Mouse (Mus musculus): ENCODE measurements around the gene Mpv17.

The Mpv17 gene

DNA sequence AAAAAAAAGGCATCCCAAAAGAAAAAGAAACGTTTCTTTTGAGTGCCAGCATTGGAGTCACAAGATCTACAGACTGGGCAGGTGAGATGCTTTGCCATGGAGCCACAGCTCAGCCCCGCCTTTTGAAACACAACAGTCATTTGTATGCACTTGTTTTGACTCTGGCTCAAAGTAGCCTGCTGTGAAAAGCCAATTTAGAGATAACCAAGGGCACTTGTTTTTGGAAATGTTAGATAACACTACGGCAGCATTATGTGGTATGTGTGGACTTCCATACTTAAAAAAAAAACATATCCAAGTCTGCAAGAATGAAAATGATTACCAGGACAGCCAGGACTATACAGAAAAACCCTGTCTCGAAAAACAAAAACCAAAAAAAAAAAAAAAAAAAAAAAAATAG lies 29.6 kb upstream of the Mpv17 start:
- no peak for DNase-seq (ENCODE audit: inconsistent ontology term)

DNA sequence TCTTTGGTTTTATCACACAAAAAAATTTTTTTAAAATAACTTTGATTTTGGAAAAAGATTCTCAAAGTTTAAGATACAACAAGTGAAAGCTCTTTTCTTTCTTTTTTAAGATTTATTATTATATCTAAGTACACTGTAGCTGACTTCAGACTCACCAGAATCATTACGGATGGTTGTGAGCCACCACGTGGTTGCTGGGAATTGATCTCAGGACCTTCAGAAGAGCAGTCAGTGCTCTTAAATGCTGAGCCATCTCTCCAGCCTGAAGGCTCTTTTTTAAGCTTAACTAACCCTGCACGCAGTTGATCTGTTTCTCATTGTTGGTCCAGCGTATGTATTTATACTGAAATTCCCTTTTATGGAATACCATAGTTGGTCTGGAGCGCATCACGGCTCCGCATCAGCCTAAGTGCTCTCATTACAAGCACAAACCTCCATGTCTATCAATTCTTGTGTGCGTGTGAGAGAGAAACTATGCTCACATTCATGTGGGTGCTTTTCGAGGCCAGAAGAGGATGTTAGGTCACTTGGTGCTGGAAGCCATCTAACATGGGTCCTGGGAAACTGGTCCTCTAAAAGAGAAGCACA lies 27.2 kb upstream of the Mpv17 start:
- DNase-seq (ENCODE audit: inconsistent ontology term): no peak

DNA sequence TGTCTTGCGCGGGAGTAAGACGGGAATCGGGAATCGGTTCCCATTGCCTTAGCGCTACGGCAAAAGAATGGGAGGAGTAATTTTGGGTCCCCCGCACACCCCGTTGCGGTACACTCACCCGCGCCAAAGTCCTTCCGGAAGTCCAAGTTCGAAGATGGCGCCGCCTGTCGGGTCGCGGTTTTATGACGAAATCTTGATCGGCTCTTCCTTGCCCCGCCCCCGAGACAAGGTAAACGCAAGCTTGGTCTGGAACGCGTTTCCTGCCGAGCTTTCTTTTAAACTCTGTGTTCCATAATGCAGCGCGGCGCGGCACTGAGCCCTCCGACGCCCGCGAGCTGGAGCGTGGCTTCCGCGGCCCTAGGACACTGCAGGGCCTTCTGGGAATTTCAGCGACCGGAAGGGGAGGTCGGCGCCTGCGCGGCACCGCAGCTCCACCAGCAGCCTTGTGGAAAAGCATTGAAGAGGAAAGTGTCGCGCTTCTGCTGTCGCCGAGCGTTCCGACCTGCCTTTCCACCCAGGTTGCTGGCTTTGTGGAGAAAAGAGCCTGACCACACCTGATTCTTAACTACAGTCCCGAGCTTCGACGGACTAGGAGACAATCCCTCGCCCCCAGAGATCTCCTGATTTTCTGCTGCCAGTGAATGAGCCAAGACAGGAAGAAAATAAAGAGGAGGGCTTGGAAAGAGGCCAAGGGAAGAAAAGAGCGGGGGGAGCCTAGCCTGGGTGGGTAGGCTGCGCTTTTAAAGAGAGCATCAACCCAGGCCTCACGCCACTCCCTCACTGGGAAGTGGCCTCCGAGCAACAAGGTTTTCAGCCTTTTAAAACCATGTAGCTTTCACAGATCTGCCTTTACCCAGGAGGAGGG lies 25.9 kb upstream of the Mpv17 start, which contains the start of the genes Gm29609 and Gtf3c2:
TSS of gene Gm29609 (minus strand) at position 146 of the 865 bp plus-strand sequence.
TSS of gene Gtf3c2 (minus strand) at position 379 of the 865 bp plus-strand sequence.
- DNase-seq (ENCODE audit: inconsistent ontology term): peak; percentile 97

DNA sequence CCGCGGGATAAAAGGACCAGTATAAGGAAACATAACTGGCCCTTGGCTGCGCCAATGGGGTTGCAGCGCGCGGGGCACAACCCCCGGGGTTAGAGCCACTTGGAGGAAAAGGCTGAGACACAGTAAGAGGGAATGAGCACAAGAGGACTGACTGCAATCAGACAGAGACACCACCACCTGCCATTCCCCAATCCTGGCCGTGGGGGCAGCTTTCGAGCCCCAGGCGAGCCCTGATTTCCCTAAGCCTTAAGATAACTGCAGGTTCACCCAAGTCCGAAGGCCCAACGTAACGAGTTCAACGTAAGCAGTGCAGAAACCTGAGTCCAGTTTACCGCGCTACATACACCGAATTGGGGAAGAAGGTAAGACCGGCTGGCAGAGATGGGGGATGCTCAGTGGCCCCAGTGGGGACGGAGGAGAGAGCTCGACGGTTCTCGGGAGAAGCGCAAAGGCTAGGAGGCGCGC lies 25.3 kb upstream of the Mpv17 start:
- no peak for DNase-seq (ENCODE audit: inconsistent ontology term)

DNA sequence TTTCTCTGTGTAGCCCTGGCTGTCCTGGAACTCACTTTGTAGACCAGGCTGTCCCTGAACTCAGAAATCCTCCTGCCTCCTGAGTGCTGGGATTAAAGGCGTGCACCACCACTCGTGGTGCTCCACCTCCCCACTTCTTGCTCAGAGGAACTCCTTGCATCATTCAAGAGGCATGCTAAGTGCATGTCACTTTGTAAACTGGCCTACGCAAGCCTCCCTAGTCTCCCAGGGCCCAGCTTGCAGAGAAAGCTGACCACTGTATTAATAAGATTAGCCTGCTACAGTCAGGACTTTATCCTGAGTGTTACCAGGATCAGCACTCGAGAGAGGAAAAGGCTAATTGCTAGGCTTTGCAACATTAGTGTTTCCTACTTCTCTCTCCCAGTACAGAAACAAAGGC lies 14.6 kb upstream of the Mpv17 start:
- DNase-seq (ENCODE audit: inconsistent ontology term): no peak

DNA sequence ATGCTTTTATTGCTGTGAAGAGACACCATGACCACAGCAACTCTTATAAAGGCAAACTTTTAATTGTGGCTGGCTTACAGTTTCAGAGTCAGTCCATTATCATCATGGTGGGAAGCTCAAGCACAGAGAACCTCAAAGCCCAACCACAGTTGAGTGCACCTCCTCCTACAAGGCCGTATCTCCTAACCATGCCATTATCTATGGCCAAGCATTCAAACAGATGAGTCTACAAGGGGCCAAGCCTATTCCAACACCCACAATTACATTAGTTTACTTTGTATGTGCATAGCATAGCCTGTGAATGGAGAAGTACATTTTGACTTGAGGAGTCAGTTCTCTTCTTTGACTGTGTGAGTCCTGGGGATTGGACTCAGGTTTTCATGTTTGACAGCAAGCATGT lies 10.8 kb upstream of the Mpv17 start:
- DNase-seq (ENCODE audit: inconsistent ontology term): no peak

DNA sequence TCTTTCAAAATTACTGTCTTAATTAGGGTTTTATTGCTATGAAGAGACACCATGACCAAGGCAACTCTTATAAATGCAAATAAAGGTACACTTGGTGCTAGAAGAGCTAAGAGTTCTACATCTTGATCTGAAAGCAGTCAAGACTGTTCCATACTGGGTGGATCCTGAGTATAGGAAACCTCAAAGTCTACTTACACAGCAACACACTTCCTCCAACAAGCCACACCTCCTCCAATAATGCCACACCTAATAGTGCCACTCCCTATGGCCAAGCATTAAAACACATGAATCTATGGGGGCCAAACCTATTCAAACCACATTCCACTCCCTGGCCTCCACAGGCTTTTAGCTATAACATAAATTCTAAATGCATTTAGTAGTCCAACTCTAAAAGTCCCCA lies 8.4 kb upstream of the Mpv17 start:
- DNase-seq (ENCODE audit: inconsistent ontology term): no peak

DNA sequence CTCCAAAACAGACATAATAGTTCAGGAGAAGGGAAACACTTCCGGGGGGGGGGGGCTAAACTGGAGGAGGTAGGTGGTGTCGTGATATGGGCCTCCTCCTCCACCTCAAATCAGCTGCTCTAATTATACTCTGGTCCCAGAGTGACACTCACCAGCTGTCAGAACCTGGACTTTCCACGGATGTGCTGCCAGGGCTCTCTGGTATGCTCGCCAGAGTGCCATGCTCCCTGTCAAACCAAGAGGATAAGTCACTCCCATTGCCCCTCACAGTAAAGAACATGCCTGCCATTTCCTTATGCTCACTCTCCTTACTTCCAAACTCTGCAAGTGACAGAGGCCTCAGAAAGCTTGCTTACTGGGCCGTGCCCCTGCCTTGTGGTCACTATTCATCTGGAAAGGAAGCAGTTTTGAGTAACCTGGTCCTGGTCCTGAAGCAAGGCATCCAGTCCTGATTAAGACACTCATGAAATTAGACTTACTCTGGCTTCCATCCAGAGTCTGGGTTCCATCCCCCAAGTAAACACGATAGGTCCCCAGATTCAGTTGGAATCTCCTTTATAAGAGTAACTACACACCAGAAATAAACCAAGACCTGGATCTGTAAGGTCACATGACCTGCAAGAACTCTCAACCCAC lies 417 bp downstream of the Mpv17 start:
- no peak for DNase-seq (ENCODE audit: inconsistent ontology term)

DNA sequence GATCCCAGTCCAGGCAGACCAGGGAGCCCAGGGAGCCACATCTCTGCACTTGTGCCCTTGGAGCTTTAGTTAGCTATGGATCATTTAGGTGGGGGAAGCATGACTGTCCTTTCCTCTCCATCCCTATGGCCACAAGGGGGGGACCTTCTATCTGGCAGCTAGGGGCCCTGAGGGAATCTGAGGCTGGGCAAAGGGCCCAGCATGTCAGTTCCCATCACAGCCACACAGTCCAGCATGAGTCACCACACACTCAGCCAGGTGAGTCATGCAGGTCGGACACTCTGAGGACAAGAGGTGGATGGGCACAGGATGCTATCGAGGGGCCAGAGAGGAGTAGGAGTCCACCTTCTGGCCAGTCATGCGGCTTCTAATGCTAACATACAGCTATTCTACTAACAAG lies 2.3 kb downstream of the Mpv17 start:
- DNase-seq (ENCODE audit: inconsistent ontology term): peak; percentile 77

DNA sequence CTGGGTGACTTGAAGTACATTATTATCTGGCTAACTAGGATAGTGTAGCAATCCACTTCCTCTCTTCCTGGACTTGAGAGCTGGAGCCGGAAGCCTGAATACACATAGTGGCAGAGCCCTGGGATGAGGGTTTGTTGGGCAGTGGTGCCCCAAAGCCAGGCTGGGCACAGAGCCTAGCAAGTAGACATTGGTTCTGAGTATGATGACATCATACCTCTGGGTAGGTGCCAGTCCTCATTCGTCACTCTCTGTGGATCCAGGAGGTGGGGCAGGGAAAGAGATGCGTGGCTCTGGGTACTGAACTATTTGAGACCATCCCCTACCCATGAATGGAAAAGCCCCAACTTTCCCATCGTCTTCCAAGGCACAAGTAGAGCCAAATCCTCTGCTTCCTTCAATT lies 4.3 kb downstream of the Mpv17 start:
- no peak for DNase-seq (ENCODE audit: inconsistent ontology term)

DNA sequence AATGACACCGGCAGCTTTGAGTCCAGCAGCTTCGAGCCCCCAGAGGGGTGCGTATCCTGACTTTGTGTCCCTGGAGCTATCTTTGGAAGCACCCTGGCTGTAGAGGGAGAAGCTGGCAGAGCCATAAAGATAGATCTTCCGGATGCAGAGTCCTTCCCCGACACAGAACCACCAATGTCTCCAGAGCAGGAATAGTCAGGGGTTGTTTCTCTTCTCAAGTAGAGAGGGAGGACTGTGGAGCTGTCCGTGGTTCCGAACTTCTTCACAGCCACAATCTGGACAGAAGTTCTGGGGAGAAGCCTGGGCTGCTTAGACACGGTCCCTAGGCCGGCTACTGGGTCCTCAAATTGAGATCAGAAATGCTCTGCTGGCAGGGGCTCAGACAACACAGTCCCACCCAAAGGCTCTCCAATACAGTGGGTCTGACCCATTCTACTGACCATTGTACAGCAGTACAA lies 15.1 kb downstream of the Mpv17 start:
- DNase-seq (ENCODE audit: inconsistent ontology term): peak; percentile 56

DNA sequence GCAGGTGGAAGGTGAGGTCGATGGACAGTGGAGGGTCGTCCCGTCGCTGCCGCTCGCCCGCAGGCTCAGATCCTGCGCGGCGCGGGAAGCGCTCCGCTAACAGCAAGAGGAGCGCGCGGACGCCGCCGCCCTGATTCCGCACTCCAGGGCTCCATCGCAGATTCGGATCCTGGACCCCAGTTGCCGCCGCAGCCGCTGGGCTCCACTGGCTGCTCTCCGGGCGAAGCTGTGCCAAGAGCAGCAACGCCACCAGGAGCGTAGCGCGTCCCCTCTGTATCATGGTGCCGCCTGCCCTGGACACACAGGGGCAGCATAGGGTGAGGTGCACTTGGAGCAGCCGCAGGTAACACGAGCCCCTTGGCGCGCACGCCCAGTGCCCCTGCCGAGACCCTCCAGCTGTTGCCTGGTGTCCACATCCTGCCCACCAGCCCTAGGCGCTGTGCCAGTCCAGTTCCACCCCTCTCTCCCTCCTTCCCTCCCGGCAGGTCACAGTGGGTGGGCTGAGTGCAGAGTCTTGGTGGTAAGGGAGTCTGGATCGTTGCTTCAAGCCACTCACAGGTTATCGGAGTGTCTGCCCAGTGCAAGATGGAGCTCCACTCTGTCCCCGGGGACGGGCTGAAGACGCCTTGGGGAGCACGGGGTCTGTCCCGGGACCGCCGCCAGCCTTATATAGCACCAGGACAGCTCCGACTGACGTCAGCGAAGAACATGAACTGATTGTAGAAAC lies 15.6 kb downstream of the Mpv17 start, which contains the start of gene Ucn:
TSS of gene Ucn (minus strand) at position 589 of the 727 bp plus-strand sequence.
- no peak for DNase-seq (ENCODE audit: inconsistent ontology term)

DNA sequence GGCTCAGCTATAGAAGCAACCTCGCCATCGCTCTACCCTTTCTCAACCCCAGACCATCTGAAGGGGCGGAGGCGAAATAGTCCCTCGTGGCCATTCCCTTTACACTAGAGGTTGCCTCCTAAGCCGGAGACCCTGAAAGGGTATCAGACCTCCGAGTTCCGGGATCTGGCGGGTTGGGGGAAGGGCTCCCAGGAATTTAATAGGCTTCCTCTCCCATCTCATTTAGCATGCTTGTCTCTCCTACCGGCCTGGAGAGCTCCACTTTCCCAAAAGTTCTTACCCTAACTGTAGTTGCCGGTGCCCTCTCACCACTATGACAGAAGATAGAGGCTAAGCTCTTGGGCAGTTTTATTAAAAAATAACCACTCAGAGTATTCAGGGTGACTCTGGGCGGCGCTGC lies 16.4 kb downstream of the Mpv17 start:
- no peak for DNase-seq (ENCODE audit: inconsistent ontology term)

DNA sequence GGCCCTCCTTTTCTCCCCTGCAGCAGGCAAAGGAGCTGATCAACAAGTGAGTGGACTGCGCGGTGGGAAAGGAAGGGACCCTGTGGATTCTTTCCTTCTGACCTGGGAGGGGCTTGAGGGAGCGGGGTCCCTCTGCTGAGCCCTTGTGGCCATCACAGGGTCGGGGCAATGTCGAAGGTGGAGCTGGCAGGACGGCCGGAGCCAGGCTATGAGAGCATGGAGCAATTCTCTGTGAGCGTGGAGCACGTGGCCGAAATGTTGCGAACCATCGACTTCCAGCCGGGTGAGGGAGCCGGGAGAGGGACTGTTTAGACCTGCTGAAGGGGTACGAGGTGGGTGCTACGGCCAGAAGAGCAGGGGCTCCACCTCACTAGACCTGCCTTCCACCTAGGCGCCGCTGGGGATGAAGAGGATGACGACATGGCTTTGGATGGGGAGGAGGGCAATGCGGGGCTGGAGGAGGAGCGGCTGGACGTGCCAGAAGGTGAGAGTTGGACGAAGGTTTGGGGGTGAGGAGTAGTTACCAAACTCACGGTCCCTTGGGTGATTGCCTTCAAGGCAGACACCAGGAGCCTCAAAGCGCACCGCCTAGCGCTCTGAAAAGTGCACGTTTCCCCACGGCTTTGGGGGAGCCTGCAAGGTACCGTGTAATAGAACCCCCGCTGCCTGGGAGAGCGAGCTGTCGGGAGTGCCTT lies 17.2 kb downstream of the Mpv17 start:
- no peak for DNase-seq (ENCODE audit: inconsistent ontology term)

DNA sequence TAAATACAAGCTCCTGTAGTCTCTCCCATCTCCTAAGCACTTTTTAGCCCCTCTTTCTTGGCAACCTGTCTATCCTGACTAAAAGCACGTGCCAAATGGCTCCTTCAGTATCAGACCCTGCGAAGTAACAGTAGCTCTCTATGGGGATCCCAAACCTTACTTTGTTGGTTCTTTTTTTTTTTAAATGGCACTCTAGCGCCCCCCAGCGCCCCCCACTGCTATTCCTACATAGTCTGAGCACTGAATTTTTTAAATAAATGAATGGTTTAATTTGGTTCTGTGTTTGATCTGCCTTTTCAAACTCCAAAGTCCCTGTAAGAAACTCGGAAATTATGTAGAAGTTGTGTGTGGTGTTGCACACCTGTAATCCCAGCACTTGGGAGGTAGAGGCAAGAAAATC lies 28.0 kb downstream of the Mpv17 start:
- DNase-seq (ENCODE audit: inconsistent ontology term): no peak

DNA sequence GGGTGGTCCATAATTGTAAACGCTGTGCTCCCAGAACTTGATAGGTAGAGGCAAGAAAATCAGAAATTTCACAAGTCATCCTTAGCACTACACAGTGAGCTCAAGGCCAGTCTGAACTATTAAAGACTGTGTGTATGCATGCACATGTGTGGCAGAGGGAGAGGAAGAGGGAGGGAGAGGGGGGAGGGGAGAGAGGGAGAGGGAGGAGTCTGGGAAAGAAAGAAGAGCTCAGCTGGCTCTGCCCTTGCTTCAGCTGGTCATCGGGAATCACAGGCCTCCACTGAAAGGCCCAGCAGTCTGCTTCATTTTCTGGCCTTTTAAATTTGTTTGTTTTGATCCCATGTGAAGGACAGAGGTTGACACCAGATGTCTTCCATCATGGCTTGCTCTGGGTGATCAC lies 30.6 kb downstream of the Mpv17 start:
- no peak for DNase-seq (ENCODE audit: inconsistent ontology term)

DNA sequence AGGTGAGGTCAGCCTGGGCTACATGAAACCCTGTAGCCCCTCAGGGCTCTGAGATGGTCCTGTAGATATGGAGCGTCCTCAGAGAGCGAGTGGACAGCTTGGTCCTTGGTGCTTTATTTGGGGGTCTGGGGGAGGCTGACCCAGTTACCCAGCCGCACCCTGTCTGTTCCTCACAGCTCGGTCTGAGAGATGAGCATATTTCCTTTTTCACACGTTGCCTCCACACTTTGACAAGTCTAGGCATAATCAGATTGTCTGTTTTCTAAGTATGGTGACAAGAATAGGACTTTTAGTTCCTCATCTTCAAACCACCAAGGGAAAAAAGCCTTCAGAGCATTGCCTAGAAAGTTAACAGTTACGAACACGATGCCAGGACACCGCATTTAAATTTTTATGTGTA lies 32.9 kb downstream of the Mpv17 start:
- DNase-seq (ENCODE audit: inconsistent ontology term): no peak

DNA sequence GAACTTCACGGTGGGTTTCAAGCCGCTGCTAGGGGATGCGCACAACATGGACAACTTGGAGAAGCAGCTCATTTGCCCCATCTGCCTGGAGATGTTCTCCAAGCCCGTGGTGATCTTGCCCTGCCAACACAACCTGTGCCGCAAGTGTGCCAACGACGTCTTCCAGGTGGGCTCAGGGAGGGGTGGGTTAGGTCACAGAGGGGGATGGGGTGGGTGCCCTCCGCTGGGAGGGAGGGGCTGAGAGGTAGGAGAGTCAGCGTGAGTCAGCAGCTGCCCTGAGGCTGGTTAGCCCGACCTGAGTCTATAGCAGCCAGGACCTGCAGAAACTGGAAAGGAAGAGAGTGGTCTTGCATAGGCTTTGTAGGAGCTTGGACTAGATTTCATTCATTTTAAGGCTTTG lies 37.1 kb downstream of the Mpv17 start:
- no peak for DNase-seq (ENCODE audit: inconsistent ontology term)

DNA sequence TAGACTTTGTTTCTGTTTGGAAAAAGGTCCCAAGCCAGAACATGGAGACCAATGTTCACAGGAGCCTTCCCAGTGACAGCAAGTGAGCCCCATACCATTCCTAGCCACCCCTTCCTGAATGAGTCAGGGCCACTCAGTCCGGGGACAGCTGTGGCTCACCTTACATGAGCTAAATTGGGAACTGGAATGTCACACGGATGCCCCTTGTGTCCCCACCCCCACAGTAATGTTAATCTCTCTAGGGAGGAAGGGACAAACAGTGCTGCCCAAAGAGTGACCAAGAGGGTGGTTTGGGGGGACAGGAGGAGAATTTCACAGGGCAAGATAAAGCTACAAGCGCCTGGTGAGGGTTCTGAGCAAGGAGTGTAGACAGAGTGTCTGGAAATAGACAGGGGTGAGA lies 37.7 kb downstream of the Mpv17 start, which contains the start of gene Trim54:
TSS of gene Trim54 (plus strand) at position 359 of the 400 bp plus-strand sequence.
- DNase-seq (ENCODE audit: inconsistent ontology term): no peak

DNA sequence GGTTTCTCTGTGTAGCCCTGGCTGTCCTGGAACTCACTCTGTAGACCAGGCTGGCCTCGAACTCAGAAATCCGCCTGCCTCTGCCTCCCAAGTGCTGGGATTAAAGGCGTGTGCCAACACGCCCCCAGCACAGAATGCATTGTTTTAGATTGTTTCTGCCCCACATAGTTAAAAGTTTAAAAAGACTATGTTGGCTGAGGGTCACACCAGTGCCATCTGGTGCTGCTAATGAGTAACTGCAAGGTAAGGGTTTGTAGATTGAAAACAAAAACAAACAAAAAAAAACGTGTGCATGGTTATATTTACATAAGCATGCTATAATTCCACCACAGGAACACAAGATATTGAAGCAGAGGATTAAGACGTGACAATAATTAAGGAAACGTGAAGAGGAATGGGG lies 43.3 kb downstream of the Mpv17 start:
- DNase-seq (ENCODE audit: inconsistent ontology term): no peak

DNA sequence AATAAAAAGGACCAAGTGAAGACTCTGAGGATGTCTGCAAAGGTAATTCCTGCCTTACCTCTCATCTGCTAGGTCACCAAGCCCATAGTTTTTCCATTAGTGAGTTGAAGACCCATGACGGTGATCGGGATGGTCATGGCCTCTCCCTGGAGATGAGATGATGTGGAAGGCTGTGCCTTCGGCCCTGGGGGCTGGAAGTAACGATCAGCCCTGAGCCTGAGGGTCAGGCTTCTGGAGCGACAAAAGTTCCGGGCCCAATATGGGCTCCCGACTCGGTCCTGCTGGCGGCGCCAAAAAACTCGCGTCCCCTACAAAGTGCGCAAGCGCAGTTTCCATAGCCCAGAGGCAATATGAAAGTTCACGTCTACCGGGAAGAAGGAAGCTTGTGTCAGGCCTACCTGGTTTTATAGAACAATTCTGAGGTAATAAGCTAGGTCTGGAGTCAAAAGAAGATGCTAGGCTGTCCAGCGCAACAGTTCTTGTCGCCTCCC lies 46.0 kb downstream of the Mpv17 start, which contains the start of gene Slc30a3:
TSS of gene Slc30a3 (minus strand) at position 238 of the 491 bp plus-strand sequence.
- no peak for DNase-seq (ENCODE audit: inconsistent ontology term)

All from Muller cell, postnatal 12 days (primary cell).